Mouse (Mus musculus): Measurements from ENCODE around the gene Sgsm1.
A peak's percentile ranks its signal among the peaks of the same experiment; 100 is the strongest.
"Not testable (repeated sequence)": the region's sequence is repeated elsewhere in the genome, so short reads cannot be mapped to it uniquely, and the experiment has no call there.

Sgsm1 gene

DNA sequence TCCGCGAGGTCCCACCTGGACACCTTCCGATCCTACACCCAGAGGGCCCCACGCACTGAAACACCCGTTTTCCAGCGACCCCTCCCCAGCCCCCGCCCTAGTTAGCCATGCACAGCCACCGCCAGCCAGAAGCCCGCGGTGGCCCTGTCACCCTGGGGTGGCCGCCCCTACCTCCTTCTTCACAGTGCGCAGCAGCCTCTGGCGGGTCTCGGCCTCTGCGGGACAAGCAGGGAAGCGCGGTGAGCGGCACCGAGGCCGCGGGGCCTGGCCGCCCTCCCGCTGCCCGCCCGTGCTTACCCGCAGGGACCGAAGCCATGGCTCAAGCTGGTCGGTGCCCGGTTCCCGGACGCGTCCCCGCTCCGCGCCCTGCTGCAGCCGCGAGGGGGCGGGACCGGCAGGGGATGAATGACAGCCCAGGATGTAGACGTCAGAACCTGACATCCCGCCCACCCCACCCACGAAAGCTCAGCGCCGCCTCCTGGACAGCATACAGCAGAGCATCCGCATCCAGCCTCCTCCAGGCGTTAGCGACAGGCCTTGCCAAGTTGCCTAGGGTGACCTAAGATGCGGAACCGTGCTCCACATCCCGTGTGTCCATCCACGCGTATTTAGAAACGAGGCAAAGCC is at the start of gene Sgsm1:
Gene Sgsm1, minus strand, starts transcription at position 410 of the 627 bp plus-strand sequence.
- DNase-seq (ENCODE audit: low read depth, low spot score) = peak; percentile 75

DNA sequence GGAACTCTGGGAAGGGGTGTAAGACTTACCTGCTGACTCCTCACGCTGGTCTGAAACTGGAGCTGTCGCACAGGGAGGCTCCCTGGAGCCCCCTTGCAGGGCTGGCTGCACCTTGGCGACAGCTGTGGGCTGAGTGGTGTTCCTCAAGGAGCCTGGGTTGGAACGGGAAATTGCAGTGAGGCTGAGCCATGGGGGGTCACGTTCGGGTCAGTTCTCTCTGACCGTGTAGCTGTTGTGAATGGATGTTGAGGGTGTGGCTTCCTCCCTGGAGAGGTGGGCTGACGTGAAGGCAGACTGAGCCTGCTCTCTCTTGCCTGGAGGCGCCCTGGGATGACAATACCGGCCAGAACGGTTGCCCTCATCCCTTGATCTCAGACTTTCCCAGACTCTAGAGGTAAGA is 48.2 kb upstream of the Sgsm1 start:
- no peak for DNase-seq (ENCODE audit: low read depth, low spot score)

- DNase-seq (ENCODE audit: low read depth, low spot score) = no peak
These were observed 47.1 kb upstream of the Sgsm1 start for GRCm38 (mm10) chr5:113357656-113358055.

GRCm38 (mm10) chr5:113357186-113357585 is 46.6 kb upstream of the Sgsm1 start, which contains the start of gene Aym1:
TSS of gene Aym1 (plus strand) at chr5:113357294.
- DNase-seq (ENCODE audit: low read depth, low spot score) = no peak

DNA sequence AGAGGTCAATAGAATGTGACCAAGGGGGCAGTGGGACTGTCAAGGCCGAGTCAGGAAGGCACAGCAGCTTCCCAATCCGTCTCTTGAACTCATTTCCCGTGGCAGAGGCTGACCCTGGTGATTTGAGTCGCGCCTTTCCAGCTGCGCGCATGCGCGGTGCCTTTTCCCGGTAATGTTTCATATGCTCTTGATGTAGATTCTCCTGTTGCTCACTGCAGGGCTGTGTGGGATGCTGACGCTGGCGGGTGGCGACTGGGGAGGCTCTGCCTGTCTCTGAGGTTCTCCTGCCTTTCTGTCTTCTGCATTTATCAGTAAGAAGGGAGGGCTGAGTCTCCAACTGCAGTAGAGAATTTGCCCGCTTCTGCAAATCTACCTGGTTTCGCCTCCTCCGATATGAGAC is 43.7 kb upstream of the Sgsm1 start:
- no peak for DNase-seq (ENCODE audit: low read depth, low spot score)

DNA sequence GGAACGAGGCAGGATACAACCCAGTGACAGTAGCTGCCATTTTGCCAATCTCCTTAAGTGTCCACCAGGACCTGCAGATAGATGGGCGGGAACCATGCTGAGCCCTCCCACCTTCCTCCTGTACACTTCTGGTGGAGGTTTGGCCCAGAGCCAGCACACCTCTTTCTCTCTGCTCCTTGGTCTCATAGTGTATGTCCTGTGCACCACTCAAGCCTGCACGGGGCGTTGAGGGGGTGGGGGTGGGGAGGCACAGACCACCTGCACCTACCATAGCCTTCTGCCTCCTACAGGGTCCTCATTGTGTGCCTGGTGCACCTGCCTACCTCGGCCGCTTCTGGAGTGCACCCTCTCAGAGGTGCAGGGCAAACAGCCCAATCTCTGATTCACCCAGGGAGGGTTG is 42.0 kb upstream of the Sgsm1 start:
- DNase-seq (ENCODE audit: low read depth, low spot score) = no peak

- no peak for DNase-seq (ENCODE audit: low read depth, low spot score)
These were observed 41.2 kb upstream of the Sgsm1 start for GRCm38 (mm10) chr5:113351768-113352167.

DNA sequence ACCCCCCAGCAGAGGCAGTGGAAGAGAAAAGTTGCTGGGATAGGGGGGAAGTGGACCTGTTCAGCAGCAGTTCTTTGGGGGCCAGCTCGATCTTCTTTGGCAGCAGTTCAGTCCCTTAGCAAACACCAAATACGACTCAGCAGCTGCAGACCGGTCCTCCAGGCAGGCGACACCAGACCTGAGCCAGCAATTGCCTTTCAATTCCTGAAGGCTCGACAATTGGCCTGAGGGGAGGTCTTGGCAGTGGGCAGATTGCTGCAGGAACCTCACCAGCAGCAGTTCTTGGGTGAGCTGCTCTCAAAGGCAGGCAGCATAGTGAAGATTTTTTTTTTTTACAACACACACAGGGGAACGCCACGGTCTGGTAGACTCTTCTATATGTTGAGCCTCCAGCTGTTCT is 39.2 kb upstream of the Sgsm1 start:
- DNase-seq (ENCODE audit: low read depth, low spot score) = no peak

GRCm38 (mm10) chr5:113349226-113349625 is 38.6 kb upstream of the Sgsm1 start:
- no peak for DNase-seq (ENCODE audit: low read depth, low spot score)

DNA sequence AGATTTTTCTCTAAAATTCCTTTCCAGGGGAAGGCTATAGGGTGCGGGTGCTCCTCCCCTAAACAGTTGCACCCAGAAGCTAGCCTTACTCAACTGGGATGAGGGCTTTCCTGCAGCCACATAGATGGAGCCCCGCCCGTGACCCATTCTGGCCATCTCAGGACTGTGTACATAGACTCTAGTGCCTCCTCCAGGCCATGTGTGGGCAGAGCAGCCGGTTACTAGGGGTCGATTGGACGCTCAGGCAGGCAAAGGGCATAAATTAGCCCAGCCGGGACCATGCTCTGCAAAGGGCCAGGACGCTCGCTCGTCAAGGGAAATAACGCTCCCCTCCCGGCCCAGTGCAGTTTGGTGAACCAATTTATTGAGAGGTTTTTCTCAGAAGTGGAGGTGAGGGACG is 38.0 kb upstream of the Sgsm1 start:
- no peak for DNase-seq (ENCODE audit: low read depth, low spot score)

- DNase-seq (ENCODE audit: low read depth, low spot score) = no peak
These were observed 37.0 kb upstream of the Sgsm1 start for GRCm38 (mm10) chr5:113347593-113347992.

GRCm38 (mm10) chr5:113346651-113347050 is 36.1 kb upstream of the Sgsm1 start:
- DNase-seq (ENCODE audit: low read depth, low spot score) = not testable (repeated sequence)

DNA sequence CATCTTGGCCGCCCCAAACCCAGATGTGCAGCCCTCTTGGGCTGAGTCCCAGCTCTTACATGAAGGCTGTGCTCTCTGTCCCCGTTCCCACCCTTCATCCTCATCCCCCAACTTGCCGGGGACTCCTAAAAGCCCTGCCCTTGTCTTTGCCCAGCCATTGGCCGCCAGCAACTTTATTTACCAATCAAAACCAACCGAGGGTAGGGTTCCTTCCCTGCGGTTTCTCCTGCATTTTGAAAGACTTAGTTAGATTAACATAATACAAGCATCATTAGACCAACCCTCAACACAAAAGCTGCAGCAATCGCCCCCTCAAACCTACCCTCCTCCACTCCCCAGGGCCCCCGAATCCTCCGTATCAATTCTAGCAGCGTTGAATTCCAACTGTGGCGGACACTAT is 35.2 kb upstream of the Sgsm1 start:
- DNase-seq (ENCODE audit: low read depth, low spot score) = no peak

GRCm38 (mm10) chr5:113344635-113345386 is 34.2 kb upstream of the Sgsm1 start:
- DNase-seq (ENCODE audit: low read depth, low spot score) = no peak

GRCm38 (mm10) chr5:113336281-113336680 is 25.7 kb upstream of the Sgsm1 start:
- no peak for DNase-seq (ENCODE audit: low read depth, low spot score)

- no peak for DNase-seq (ENCODE audit: low read depth, low spot score)
These were observed 25.1 kb upstream of the Sgsm1 start for GRCm38 (mm10) chr5:113335732-113336131.

- no peak for DNase-seq (ENCODE audit: low read depth, low spot score)
These were observed 24.3 kb upstream of the Sgsm1 start for GRCm38 (mm10) chr5:113334621-113335530.

DNA sequence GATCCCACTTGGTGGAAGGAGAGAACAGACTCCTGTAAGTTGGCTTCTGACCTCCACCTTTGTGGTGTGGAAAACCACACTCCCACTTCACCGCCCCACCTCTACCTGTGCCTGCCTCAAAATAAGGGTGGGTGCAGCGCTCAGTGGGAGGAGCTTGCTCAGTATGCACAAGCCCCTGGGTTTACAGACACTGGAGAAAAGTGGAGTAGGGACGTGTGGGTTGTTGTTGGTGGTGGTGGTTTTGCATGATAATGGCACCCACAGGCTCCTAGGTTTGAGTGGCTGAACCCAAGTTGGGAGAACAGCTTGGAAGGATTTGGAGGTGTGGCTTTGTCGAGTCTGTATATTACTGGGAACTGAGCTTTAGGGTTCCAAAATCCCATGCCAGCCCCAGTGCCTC is 22.3 kb upstream of the Sgsm1 start:
- DNase-seq (ENCODE audit: low read depth, low spot score) = no peak

DNA sequence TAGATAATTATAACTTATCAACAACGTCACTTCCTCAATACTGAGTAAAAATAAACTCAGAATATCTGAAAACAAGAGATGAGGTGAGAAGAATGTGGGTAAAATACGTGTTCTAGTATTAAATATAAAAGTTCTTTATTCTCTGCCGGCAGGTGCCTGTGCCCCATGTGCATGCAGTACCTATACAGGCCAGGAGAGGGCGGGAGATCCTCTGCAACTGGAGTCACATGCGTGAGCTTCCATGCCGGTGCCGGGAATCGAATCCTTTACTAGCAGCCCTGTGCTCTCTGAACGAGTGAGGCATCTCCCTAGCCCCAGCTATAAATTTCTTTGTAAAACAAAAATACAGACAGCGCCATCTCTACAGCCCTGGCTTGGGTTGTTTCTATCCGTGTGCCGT is 21.7 kb upstream of the Sgsm1 start:
- no peak for DNase-seq (ENCODE audit: low read depth, low spot score)

DNA sequence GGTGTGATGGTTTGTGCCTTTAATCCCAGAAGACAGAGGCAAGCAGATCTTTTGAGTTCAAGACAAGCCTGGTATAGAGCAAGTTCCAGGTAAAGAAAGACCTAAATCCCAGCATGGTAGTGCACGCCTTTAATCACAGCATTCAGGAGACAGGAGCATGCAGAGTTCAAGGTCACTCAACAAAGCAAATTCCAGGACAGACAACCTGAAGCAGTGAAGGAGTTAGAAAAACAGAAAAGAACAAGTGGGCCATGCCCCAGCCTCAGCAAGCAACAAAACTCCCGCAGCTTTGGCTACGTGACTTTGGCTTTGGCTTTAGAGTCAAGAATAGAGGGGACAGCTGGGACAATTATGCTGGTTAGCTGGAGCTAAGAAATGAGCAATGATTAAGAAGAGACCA is 19.6 kb upstream of the Sgsm1 start:
- no peak for DNase-seq (ENCODE audit: low read depth, low spot score)

DNA sequence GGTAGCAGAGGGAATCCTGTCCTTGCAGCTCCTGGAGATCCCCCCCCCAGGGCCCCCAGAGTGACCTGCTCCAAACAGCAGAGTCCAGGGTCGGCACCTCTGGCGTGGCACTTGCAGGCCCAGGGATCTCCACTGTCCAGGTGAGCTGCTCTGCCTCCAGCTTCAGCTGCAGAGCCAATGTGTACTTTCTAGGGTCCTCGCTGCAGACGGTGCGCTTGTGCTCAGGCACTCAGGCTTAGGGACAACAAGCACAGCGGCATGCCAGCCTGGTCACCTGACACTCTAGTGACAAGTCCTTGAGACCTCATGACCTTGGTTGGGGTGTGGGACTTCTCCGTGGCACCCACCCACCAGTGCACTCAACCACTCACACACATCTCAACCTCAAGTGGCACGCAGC is 18.9 kb upstream of the Sgsm1 start:
- DNase-seq (ENCODE audit: low read depth, low spot score) = no peak

Data from embryo, embryonic 11.5 days (tissue).